Mouse (Mus musculus) layer of hippocampus, postnatal 10 days (tissue): ENCODE measurements around the gene Olfr1051. TPM values are rescaled to one million over a fixed set of nuclear protein-coding genes. Genes with fewer than 3 reads are reported as not detected.
"Not testable (repeated sequence)": the region's sequence is repeated elsewhere in the genome, so short reads cannot be mapped to it uniquely, and the experiment has no call there.

Experiments used
- DNase-seq, 2 experiments: peaks; one replicate each; pipeline ENCODE4 v3.0.0; 2021; ENCODE audit warnings: low spot score in 2 of 2
- long read RNA-seq: library from polyadenylated mRNA; stranded (forward); transcript quantifications from one replicate; pipeline ENCODE4 v2.0.0, GENCODE M21; 2023
- total RNA-seq, 2 experiments: library from RNA; stranded (reverse); gene quantifications; 2 replicates each; pipeline ENCODE4 v1.2.3; 2021

Olfr1051 gene
- total RNA-seq: not detected
- long read RNA-seq: 0 reads

DNA sequence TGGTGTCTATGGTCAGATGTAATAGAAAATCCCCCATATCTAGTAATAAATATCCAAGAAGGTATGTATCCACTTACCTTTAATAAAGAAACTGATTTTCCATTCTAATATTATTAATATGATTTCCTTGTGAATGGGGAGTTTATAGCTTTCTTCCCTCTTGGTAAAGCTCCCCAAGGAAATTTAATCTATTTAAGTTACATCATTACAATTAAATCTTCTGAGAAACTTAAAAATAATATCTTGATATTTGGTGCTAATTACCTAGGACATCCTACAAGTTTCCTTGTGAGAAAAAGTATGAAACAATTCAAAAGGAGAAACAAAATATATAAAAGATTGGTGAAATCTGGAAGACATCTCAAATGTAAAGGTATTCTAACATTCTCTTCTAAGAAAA, at the start of gene Olfr1051:
Olfr1051 (minus strand) TSS at position 101 of the 400 bp plus-strand sequence.
- DNase-seq: not testable (repeated sequence)

DNA sequence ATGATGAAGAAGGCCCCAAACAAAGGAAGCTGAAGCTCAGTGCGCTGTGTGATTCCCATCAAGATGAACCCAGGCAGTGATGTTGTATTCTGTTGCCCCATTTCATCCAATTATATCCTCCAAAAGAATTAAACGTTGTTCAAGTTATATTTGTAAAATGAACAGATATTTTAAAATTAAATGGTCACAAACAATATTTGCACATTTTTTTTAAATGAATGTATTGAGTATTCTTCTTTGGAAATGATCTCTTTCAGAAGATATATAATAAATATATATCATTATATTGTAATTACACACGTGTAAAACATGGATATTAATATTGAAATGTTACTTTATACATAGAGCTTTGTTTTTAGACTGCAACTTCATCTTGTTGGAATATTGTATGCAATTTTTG, 36.3 kb upstream of the Olfr1051 start, which contains the start of gene Olfr1053:
Olfr1053 (minus strand) TSS at position 101 of the 400 bp plus-strand sequence.
- DNase-seq: no peak

DNA sequence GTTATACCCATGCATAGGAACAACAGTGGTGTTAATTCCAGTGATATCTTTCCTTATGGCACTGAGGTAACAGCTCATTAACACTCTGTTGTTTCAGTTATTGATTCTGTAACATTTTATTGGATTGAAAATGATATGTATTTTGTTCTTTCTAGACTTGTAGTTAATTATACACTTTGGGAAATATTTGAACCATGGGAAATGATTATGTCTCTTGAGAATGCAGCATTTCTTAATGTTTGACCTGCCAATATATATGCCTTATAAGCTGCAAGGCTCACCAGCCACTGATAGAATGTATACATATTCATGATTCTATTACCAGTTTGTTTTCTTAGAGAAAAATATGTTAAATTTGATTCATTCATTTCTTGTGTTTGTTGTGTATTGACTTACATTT, 13.3 kb upstream of the Olfr1051 start, which contains the start of gene Olfr1052:
Olfr1052 (plus strand) TSS at position 301 of the 400 bp plus-strand sequence.
- no peak for DNase-seq

DNA sequence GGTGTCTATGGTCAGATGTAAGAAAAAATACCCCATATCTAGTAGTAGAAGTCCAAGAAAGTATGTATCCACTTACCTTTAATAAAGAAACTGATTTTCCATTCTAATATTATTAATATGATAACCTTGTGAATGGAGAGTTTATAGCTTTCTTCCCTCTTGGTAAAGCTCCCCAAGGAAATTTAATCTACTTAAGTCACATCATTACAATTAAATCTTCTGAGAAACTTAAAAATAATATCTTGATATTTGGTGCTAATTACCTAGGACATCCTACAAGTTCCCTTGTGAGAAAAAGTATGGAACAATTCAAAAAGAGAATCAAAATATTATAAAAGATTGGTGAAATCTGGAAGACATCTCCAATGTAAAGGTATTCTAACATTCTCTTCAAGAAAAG, 20.7 kb downstream of the Olfr1051 start, which contains the start of gene Olfr1049:
Olfr1049 (minus strand) TSS at position 101 of the 400 bp plus-strand sequence.
- not testable (repeated sequence) for DNase-seq

DNA sequence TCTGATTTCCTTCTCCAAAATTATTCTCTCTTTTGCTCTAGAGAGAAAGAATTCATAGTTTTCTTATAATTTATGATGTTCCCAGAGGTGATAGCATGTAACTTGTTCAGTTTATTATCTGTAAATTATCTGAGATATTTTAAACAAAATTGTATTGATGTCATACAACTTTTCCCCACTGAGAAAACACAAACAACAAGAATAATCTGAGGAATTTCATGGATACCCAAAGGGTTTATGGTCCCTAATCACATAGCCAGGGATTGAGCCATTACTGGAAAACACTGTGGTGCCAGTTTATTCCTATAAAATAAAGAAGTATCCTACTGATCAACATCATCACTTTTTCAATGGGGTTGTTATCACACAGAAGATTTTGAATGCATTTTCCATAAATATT, 38.7 kb downstream of the Olfr1051 start, which contains the start of gene Olfr1048:
Olfr1048 (minus strand) TSS at position 101 of the 400 bp plus-strand sequence.
- no peak for DNase-seq

DNA sequence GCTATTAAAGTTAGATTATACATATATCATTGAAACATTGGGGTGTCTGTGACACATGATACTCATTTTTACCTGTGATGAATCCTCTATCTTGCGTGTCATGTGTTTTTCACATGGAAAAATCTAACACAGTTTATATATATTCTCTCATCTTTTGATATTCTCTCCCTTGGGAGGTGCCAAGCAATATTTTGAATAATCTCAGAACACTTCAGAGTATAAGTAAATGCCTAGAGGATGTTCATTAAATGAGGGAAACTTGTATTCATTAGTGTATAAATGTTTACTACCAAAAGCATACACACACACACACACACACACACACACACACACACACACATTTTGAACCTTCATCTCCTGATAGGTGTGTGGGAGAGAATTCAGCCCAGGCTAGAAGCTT, 47.6 kb downstream of the Olfr1051 start, which contains the start of gene Olfr1047:
Olfr1047 (minus strand) TSS at position 101 of the 400 bp plus-strand sequence.
- no peak for DNase-seq

Other genes starting within 250 kb of the Olfr1051 start
- not detected for gene Olfr1034, start 233.2 kb downstream of the Olfr1051 start, total RNA-seq
- gene Olfr1036, start 205.1 kb downstream of the Olfr1051 start, total RNA-seq: not detected
- gene Olfr1037, start 191.7 kb downstream of the Olfr1051 start, total RNA-seq: not detected
- not detected for gene Olfr1039, start 143.2 kb downstream of the Olfr1051 start, total RNA-seq
- gene Olfr1040, start 132.4 kb downstream of the Olfr1051 start, total RNA-seq: not detected
- not detected for gene Olfr1042, start 117.2 kb downstream of the Olfr1051 start, total RNA-seq
- not detected for gene Olfr1043, start 111.6 kb downstream of the Olfr1051 start, total RNA-seq
- not detected for gene Olfr1044, start 101.3 kb downstream of the Olfr1051 start, total RNA-seq
- gene Olfr52, start 93.4 kb downstream of the Olfr1051 start, total RNA-seq: not detected
- gene Olfr1045, start 76.1 kb downstream of the Olfr1051 start, total RNA-seq: not detected
- gene Olfr1046, start 59.8 kb downstream of the Olfr1051 start, total RNA-seq: not detected
- not detected for gene Olfr1047, start 47.7 kb downstream of the Olfr1051 start, total RNA-seq
- gene Olfr1048, start 38.8 kb downstream of the Olfr1051 start, total RNA-seq: not detected
- not detected for gene Olfr1049, start 20.8 kb downstream of the Olfr1051 start, total RNA-seq
- not detected for gene Olfr1052, start 13.4 kb upstream of the Olfr1051 start, total RNA-seq
- gene Olfr1053, start 36.2 kb upstream of the Olfr1051 start, total RNA-seq: not detected
- not detected for gene Olfr1054, start 56.3 kb upstream of the Olfr1051 start, total RNA-seq
- gene Olfr1055, start 71.2 kb upstream of the Olfr1051 start, total RNA-seq: not detected
- gene Olfr1056, start 83.4 kb upstream of the Olfr1051 start, total RNA-seq: not detected
- gene Olfr1057, start 99.3 kb upstream of the Olfr1051 start, total RNA-seq: not detected
- not detected for gene Olfr1058, start 109.5 kb upstream of the Olfr1051 start, total RNA-seq
- gene Olfr1061, start 135.0 kb upstream of the Olfr1051 start, total RNA-seq: not detected
- not detected for gene Olfr1062, start 147.7 kb upstream of the Olfr1051 start, total RNA-seq
- not detected for gene Olfr1065, start 171.5 kb upstream of the Olfr1051 start, total RNA-seq
- not detected for gene Olfr1066, start 177.2 kb upstream of the Olfr1051 start, total RNA-seq
- gene Olfr228, start 208.3 kb upstream of the Olfr1051 start, total RNA-seq: not detected
- gene Olfr1076, start 229.4 kb upstream of the Olfr1051 start, total RNA-seq: not detected